Mouse (Mus musculus) C2C12 (cell line): Measurements from ENCODE around the gene Adamts17.

Source experiments
- CTCF ChIP-seq: IDR thresholded peaks from one replicate; pipeline ENCODE4 v1.5.1; 2011; ENCODE audit not compliant: control insufficient read depth, insufficient read depth, insufficient read length
- MAX ChIP-seq: IDR thresholded peaks from one replicate; pipeline ENCODE4 v1.6.1; 2011; ENCODE audit warnings: mild to moderate bottlenecking, control low read depth
- MYOD1 ChIP-seq: IDR thresholded peaks from one replicate; pipeline ENCODE4 v1.6.1; 2011; ENCODE audit warnings: low read depth; ENCODE audit not compliant: control insufficient read depth, insufficient read length
- MYOG ChIP-seq: IDR thresholded peaks from one replicate; pipeline ENCODE4 v1.6.1; 2011; ENCODE audit not compliant: control insufficient read depth, insufficient read length; ENCODE audit errors: extremely low read depth
- USF1 ChIP-seq: IDR thresholded peaks from one replicate; pipeline ENCODE4 v1.6.1; 2011; ENCODE audit warnings: low read depth, mild to moderate bottlenecking, control low read depth, moderate library complexity

DNA sequence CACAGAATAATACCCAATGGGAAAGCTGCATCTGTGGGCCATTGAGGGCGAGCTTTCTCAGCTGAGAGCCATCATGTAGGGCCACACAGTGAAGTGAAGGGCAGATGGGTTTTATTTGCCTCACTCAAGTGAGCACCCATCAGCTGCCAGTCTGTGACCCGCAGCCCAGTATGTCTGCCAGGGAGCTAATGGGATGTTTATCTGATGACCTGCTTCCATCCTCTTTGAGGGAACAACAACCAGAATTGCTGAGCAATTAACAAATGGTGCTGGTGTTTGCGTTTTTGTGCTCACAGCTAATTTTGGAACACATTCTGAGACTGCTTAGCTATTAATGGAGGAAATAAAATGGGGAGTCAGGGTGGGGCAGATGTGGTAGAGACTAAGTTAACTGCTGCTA is 12.6 kb downstream of the Adamts17 start:
- TF ChIP-seq MAX (no peak), CTCF (no peak), MYOD1 (no peak), USF1 (no peak), MYOG (no peak)
